Mouse (Mus musculus): ENCODE measurements around the gene Krtap4-16. TPM values are rescaled to one million over a fixed set of nuclear protein-coding genes. Genes with fewer than 3 reads are reported as not detected.
"Not testable (repeated sequence)": the region's sequence is repeated elsewhere in the genome, so short reads cannot be mapped to it uniquely, and the experiment has no call there.

Gene Krtap4-16
- polyA plus RNA-seq (2017; shearing (Covaris generic)), result not detected

- no peak for ATAC-seq
Measured at GRCm38 (mm10) chr11:99851508-99851907, at the start of gene Krtap4-16. Gene Krtap4-16, minus strand, starts transcription at chr11:99851608.

- not testable (repeated sequence) for ATAC-seq
Measured at GRCm38 (mm10) chr11:99878887-99879286, 27.5 kb upstream of the Krtap4-16 start, which contains the start of gene Gm11567. Gene Gm11567, plus strand, starts transcription at chr11:99879187.

GRCm38 (mm10) chr11:99873089-99873488, 21.7 kb upstream of the Krtap4-16 start, which contains the start of gene Krtap9-1:
Gene Krtap9-1, plus strand, starts transcription at chr11:99873389.
- ATAC-seq, result not testable (repeated sequence)

- ATAC-seq, result not testable (repeated sequence)
Measured at GRCm38 (mm10) chr11:99864176-99864575, 12.8 kb upstream of the Krtap4-16 start, which contains the start of gene Gm11559. Gene Gm11559, plus strand, starts transcription at chr11:99864476.

- no peak for ATAC-seq
Measured at GRCm38 (mm10) chr11:99858761-99859160, 7.4 kb upstream of the Krtap4-16 start.

- ATAC-seq, result no peak
Measured at GRCm38 (mm10) chr11:99857617-99858016, 6.2 kb upstream of the Krtap4-16 start, which contains the start of gene Gm11568. Gene Gm11568, plus strand, starts transcription at chr11:99857917.

GRCm38 (mm10) chr11:99854121-99854520, 2.7 kb upstream of the Krtap4-16 start:
- no peak for ATAC-seq

- ATAC-seq, result no peak
Measured at GRCm38 (mm10) chr11:99846746-99847145, 4.7 kb downstream of the Krtap4-16 start.

GRCm38 (mm10) chr11:99842185-99842584, 9.2 kb downstream of the Krtap4-16 start:
- no peak for ATAC-seq

- no peak for ATAC-seq
Measured at GRCm38 (mm10) chr11:99837966-99838365, 13.4 kb downstream of the Krtap4-16 start, which contains the start of gene 2300003K06Rik. Gene 2300003K06Rik, minus strand, starts transcription at chr11:99838066.

- ATAC-seq, result not testable (repeated sequence)
Measured at GRCm38 (mm10) chr11:99815566-99815965, 35.8 kb downstream of the Krtap4-16 start, which contains the start of gene Gm11564. Gene Gm11564, minus strand, starts transcription at chr11:99815666.

- ATAC-seq, result not testable (repeated sequence)
Measured at GRCm38 (mm10) chr11:99809792-99810191, 41.6 kb downstream of the Krtap4-16 start, which contains the start of gene Krtap4-13. Gene Krtap4-13, minus strand, starts transcription at chr11:99809892.

GRCm38 (mm10) chr11:99804346-99804745, 47.1 kb downstream of the Krtap4-16 start, which contains the start of gene Gm11554:
Gene Gm11554, minus strand, starts transcription at chr11:99804446.
- ATAC-seq, result not testable (repeated sequence)

Other genes starting within 250 kb of the Krtap4-16 start
- gene Gm11938, start 248.3 kb downstream of the Krtap4-16 start, polyA plus RNA-seq (2017; shearing (Covaris generic)), result not detected
- gene Gm11937, start 241.4 kb downstream of the Krtap4-16 start, polyA plus RNA-seq (2017; shearing (Covaris generic)), result not detected
- gene Krtap2-4, start 236.8 kb downstream of the Krtap4-16 start, polyA plus RNA-seq (2017; shearing (Covaris generic)), result not detected
- not detected for gene Gm11562, start 231.2 kb downstream of the Krtap4-16 start, polyA plus RNA-seq (2017; shearing (Covaris generic))
- gene Krtap4-1, start 223.4 kb downstream of the Krtap4-16 start, polyA plus RNA-seq (2017; shearing (Covaris generic)), result not detected
- gene Krtap4-2, start 216.5 kb downstream of the Krtap4-16 start, polyA plus RNA-seq (2017; shearing (Covaris generic)), result not detected
- gene Krtap4-7, start 207.5 kb downstream of the Krtap4-16 start, polyA plus RNA-seq (2017; shearing (Covaris generic)), result not detected
- not detected for gene Gm11555, start 201.4 kb downstream of the Krtap4-16 start, polyA plus RNA-seq (2017; shearing (Covaris generic))
- gene Gm11563, start 192.6 kb downstream of the Krtap4-16 start, polyA plus RNA-seq (2017; shearing (Covaris generic)), result not detected
- not detected for gene Krtap4-6, start 185.6 kb downstream of the Krtap4-16 start, polyA plus RNA-seq (2017; shearing (Covaris generic))
- gene Gm14190, start 160.9 kb downstream of the Krtap4-16 start, polyA plus RNA-seq (2017; shearing (Covaris generic)), result not detected
- not detected for gene Gm14180, start 117.3 kb downstream of the Krtap4-16 start, polyA plus RNA-seq (2017; shearing (Covaris generic))
- gene Gm11595, start 78.7 kb downstream of the Krtap4-16 start, polyA plus RNA-seq (2017; shearing (Covaris generic)), result not detected
- not detected for gene Krtap4-8, start 70.9 kb downstream of the Krtap4-16 start, polyA plus RNA-seq (2017; shearing (Covaris generic))
- not detected for gene Krtap4-9, start 66.4 kb downstream of the Krtap4-16 start, polyA plus RNA-seq (2017; shearing (Covaris generic))
- not detected for gene Gm11596, start 58.1 kb downstream of the Krtap4-16 start, polyA plus RNA-seq (2017; shearing (Covaris generic))
- gene Gm11569, start 52.7 kb downstream of the Krtap4-16 start, polyA plus RNA-seq (2017; shearing (Covaris generic)), result not detected
- gene Gm11554, start 47.2 kb downstream of the Krtap4-16 start, polyA plus RNA-seq (2017; shearing (Covaris generic)), result not detected
- gene Krtap4-13, start 41.7 kb downstream of the Krtap4-16 start, polyA plus RNA-seq (2017; shearing (Covaris generic)), result not detected
- gene Gm11564, start 35.9 kb downstream of the Krtap4-16 start, polyA plus RNA-seq (2017; shearing (Covaris generic)), result not detected
- not detected for gene 2300003K06Rik, start 13.5 kb downstream of the Krtap4-16 start, polyA plus RNA-seq (2017; shearing (Covaris generic))
- not detected for gene Gm11568, start 6.3 kb upstream of the Krtap4-16 start, polyA plus RNA-seq (2017; shearing (Covaris generic))
- gene Gm11559, start 12.9 kb upstream of the Krtap4-16 start, polyA plus RNA-seq (2017; shearing (Covaris generic)), result not detected
- not detected for gene Krtap9-1, start 21.8 kb upstream of the Krtap4-16 start, polyA plus RNA-seq (2017; shearing (Covaris generic))
- not detected for gene Gm11567, start 27.6 kb upstream of the Krtap4-16 start, polyA plus RNA-seq (2017; shearing (Covaris generic))
- gene Krtap31-1, start 56.3 kb upstream of the Krtap4-16 start, polyA plus RNA-seq (2017; shearing (Covaris generic)), result not detected
- gene Gm11565, start 63.1 kb upstream of the Krtap4-16 start, polyA plus RNA-seq (2017; shearing (Covaris generic)), result not detected
- gene Krtap31-2, start 84.7 kb upstream of the Krtap4-16 start, polyA plus RNA-seq (2017; shearing (Covaris generic)), result not detected
- not detected for gene Krtap9-5, start 96.9 kb upstream of the Krtap4-16 start, polyA plus RNA-seq (2017; shearing (Covaris generic))
- gene Krtap29-1, start 127.4 kb upstream of the Krtap4-16 start, polyA plus RNA-seq (2017; shearing (Covaris generic)), result not detected
- not detected for gene Krtap16-1, start 135.0 kb upstream of the Krtap4-16 start, polyA plus RNA-seq (2017; shearing (Covaris generic))
- not detected for gene Krtap17-1, start 142.4 kb upstream of the Krtap4-16 start, polyA plus RNA-seq (2017; shearing (Covaris generic))
- gene Krt33a, start 164.6 kb upstream of the Krtap4-16 start, polyA plus RNA-seq (2017; shearing (Covaris generic)), result not detected
- gene Krt33b, start 178.3 kb upstream of the Krtap4-16 start, polyA plus RNA-seq (2017; shearing (Covaris generic)), result not detected
- gene Krt34, start 189.9 kb upstream of the Krtap4-16 start, polyA plus RNA-seq (2017; shearing (Covaris generic)), result not detected
- not detected for gene Krt31, start 198.9 kb upstream of the Krtap4-16 start, polyA plus RNA-seq (2017; shearing (Covaris generic))
- gene Krt32, start 236.6 kb upstream of the Krtap4-16 start, polyA plus RNA-seq (2017; shearing (Covaris generic)), result not detected
- not detected for gene Krt35, start 244.6 kb upstream of the Krtap4-16 start, polyA plus RNA-seq (2017; shearing (Covaris generic))

Data from CD4-positive, CD25-positive, alpha-beta regulatory T cell, adult 4 months (primary cell).